Mouse (Mus musculus): ENCODE measurements around the gene H2-D1. TPM values are rescaled to one million over a fixed set of nuclear protein-coding genes. Genes with fewer than 3 reads are reported as not detected.
A peak's percentile ranks its signal among the peaks of the same experiment; 100 is the strongest.
"Not testable (repeated sequence)": the region's sequence is repeated elsewhere in the genome, so short reads cannot be mapped to it uniquely, and the experiment has no call there.

The H2-D1 gene
- total and polyA plus RNA-seq, 3 experiments: 659 to 944 (median 880) TPM

DNA sequence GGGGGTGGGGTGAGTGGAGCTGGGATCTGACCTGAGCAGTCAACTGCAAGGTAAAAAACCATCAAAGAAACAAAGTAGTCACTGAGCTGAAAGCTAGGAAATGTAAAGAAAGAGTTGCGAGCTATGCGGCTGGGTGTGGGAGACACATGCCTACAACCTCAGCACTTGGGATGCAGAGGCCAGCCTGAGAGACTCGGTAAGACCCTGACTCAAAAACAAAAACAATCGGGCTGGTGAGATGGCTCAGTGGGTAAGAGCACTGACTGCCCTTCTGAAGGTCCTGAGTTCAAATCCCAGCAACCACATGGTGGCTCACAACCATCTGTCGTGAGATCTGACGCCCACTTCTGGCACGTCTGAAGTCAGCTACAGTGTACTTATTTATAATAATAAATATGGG, 28.4 kb upstream of the H2-D1 start:
- in situ Hi-C loops (cut with MboI; ENCODE audit: low pct_ligation_motif_present, low pct_unique_long_range_greater_than_20kb, low sequenced_read_pairs): loop anchor here (5.0 to 10.0 kb wide), 3 partner anchors 62 to 219 kb away; partner anchors contain the start of genes Ly6g5b and Vwa7
- H3K27me3 ChIP-seq (replicated peaks); H3K9me3 ChIP-seq (replicated peaks; ENCODE audit: low read length); dilution Hi-C loops (cut with MboI; ENCODE audit: extremely low pct_ligation_motif_present, extremely low pct_unique_long_range_greater_than_20kb, low sequenced_read_pairs); H3K27ac ChIP-seq (ENCODE audit: insufficient read depth, low read depth); DNase-seq (ENCODE audit: extremely low read depth): not testable (repeated sequence)
- Histone ChIP-seq H3K79me2 (replicated peaks; ENCODE audit: control insufficient read depth, extremely low read depth, insufficient read depth, poor library complexity, severe bottlenecking) (peaks cover 31% of the 10 kb centered on the region), H3K4me1 (ENCODE audit: control insufficient read depth in 1 of 2, insufficient read depth in 2 of 2) (peaks cover 17 to 56% of the 10 kb centered on the region in 2 experiments), H3K4me3 (replicated peaks in 1 of 3; ENCODE audit: low read depth in 2 of 3, low read length in 2 of 3, poor library complexity in 1 of 3) (peak overlapping the region in 1 of 3 experiments; percentile 86), H3K9ac (ENCODE audit: insufficient read depth, low read depth) (peak overlapping the region; percentile 99), H3K36me3 (replicated peaks in 1 of 2; ENCODE audit: control insufficient read depth in 1 of 2, insufficient read depth in 1 of 2, low read length in 1 of 2) (peaks cover 19 to 50% of the 10 kb centered on the region in 2 experiments), H3K4me2 (ENCODE audit: insufficient read depth, low read depth, poor library complexity, severe bottlenecking) (peak overlapping the region; percentile 57; the same call in 1 of the 2 replicates)

DNA sequence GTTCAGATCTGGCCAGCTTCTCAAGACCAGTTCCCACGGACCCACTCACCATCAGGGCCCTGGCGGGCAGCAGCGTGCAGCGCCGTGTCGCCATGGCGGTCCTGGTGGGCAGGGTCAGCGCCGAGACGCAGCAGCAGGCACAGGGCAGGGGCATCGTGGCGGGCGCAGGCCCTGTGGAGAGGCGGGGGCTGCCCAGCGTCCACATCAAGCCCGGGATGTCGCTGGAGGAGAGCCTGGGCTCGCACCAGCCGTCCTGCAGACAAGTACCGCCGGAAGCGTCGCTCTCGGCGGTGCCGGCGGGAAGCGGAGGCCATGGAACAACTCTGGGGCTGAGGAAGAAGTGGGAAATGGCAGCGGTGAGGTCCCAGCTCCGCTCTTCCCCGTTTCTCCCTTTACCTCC, 27.6 kb upstream of the H2-D1 start:
- in situ Hi-C loops (cut with MboI; ENCODE audit: low pct_ligation_motif_present, low pct_unique_long_range_greater_than_20kb, low sequenced_read_pairs): loop anchor here (5.0 to 10.0 kb wide), 3 partner anchors 63 to 220 kb away; partner anchors contain the start of genes Ly6g5b and Vwa7
- H3K4me3 ChIP-seq (replicated peaks in 1 of 3; ENCODE audit: low read depth in 2 of 3, low read length in 2 of 3, poor library complexity in 1 of 3): peak overlapping the region; percentile 67 to 100 (median 86)
- peaks cover 29% of the 10 kb centered on the region for H3K79me2 ChIP-seq (replicated peaks; ENCODE audit: control insufficient read depth, extremely low read depth, insufficient read depth, poor library complexity, severe bottlenecking)
- peaks cover 14 to 51% of the 10 kb centered on the region in 2 experiments for H3K4me1 ChIP-seq (ENCODE audit: control insufficient read depth in 1 of 2, insufficient read depth in 2 of 2)
- no peaks in the 10 kb centered on the region for H3K27me3 ChIP-seq (replicated peaks)
- TF ChIP-seq TCF12 (IDR thresholded peaks at IDR 0.05; ENCODE audit: low read depth, low read length) (0 out of 2 replicates have a peak, but pooled peaks have one; percentile 15), ZC3H11A (IDR thresholded peaks at IDR 0.05; ENCODE audit: low read depth, low read length) (no peak), UBTF (IDR thresholded peaks at IDR 0.05; ENCODE audit: low read depth, low read length) (0 out of 2 replicates have a peak, but pooled peaks have one; percentile 64), TBP (conservative IDR thresholded peaks at IDR 0.05; ENCODE audit: low read depth, low read length) (no peak), ZMIZ1 (IDR thresholded peaks at IDR 0.05; ENCODE audit: low read depth, low read length) (no peak)
- dilution Hi-C loops (cut with MboI; ENCODE audit: extremely low pct_ligation_motif_present, extremely low pct_unique_long_range_greater_than_20kb, low sequenced_read_pairs): no loop called here
- peaks cover 11 to 42% of the 10 kb centered on the region in 2 experiments for H3K36me3 ChIP-seq (replicated peaks in 1 of 2; ENCODE audit: control insufficient read depth in 1 of 2, insufficient read depth in 1 of 2, low read length in 1 of 2)
- no peak for DNase-seq (ENCODE audit: extremely low read depth)
- H3K4me2 ChIP-seq (ENCODE audit: insufficient read depth, low read depth, poor library complexity, severe bottlenecking): peak overlapping the region; percentile 57; the same call in 1 of the 2 replicates
- peak overlapping the region; percentile 99 for H3K9ac ChIP-seq (ENCODE audit: insufficient read depth, low read depth)
- H3K9me3 ChIP-seq (replicated peaks; ENCODE audit: low read length): no peaks in the 10 kb centered on the region
- H3K27ac ChIP-seq (ENCODE audit: insufficient read depth, low read depth): peak overlapping the region; percentile 95

DNA sequence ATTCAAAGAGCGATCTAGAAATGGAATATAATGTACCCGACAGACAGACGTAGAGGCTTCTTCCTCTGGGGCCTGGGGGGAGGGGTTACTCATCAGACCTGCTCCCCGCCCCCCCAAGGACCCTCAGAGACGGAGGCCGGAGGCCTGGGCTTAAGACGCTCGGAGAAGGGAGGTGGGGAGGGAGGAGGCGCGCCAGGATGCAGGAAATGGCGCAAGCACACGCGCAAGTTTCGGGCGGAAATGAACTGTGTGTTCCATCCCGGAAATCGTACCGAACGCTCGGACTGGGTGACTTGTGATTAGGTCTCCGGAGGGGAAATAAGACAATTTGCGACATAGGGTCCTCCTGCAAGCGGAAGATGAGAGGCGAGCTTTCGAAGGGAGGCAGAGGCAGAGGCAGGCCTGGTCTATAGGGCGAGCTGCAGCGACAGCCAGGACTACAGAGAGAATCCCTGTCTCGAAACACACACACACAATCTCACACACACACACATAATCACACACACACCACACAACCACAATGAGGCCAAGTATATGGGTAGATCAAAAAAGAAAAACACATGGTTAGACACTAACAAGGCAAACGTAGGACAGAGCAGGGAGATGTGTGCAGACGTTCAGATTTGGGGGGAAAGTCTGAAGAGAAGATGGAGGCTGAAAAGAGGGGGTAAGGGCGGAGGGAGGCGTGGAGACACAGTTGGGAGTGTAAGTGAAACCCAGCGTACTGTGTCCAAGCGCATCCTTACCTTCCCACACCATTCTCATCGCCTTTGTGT, 26.7 kb upstream of the H2-D1 start, which contains the start of gene Nfkbil1:
Gene Nfkbil1, minus strand, starts transcription at position 179 of the 776 bp plus-strand sequence.
- Histone ChIP-seq H3K4me3 (replicated peaks in 1 of 3; ENCODE audit: low read depth in 2 of 3, low read length in 2 of 3, poor library complexity in 1 of 3) (peak within 1 kb of the TSS; percentile 67 to 100 (median 86)), H3K9ac (ENCODE audit: insufficient read depth, low read depth) (peak within 1 kb of the TSS; percentile 99), H3K27me3 (replicated peaks) (no peaks in the 10 kb centered on the region), H3K4me2 (ENCODE audit: insufficient read depth, low read depth, poor library complexity, severe bottlenecking) (peak within 1 kb of the TSS; percentile 57; the same call in 1 of the 2 replicates), H3K36me3 (replicated peaks in 1 of 2; ENCODE audit: control insufficient read depth in 1 of 2, insufficient read depth in 1 of 2, low read length in 1 of 2) (peaks cover 5 to 35% of the 10 kb centered on the region in 2 experiments), H3K9me3 (replicated peaks; ENCODE audit: low read length) (no peaks in the 10 kb centered on the region), H3K27ac (ENCODE audit: insufficient read depth, low read depth) (peak within 1 kb of the TSS; percentile 96), H3K4me1 (ENCODE audit: control insufficient read depth in 1 of 2, insufficient read depth in 2 of 2) (peaks cover 14 to 53% of the 10 kb centered on the region in 2 experiments), H3K79me2 (replicated peaks; ENCODE audit: control insufficient read depth, extremely low read depth, insufficient read depth, poor library complexity, severe bottlenecking) (peaks cover 24% of the 10 kb centered on the region)
- in situ Hi-C loops (cut with MboI; ENCODE audit: low pct_ligation_motif_present, low pct_unique_long_range_greater_than_20kb, low sequenced_read_pairs): loop anchor here (10.0 kb wide), 1 partner anchor 221 kb away; the partner anchor contains the start of gene Vwa7
- DNase-seq (ENCODE audit: extremely low read depth): peak; percentile 99
- dilution Hi-C loops (cut with MboI; ENCODE audit: extremely low pct_ligation_motif_present, extremely low pct_unique_long_range_greater_than_20kb, low sequenced_read_pairs): no loop called here
- TF ChIP-seq ELF1 (IDR thresholded peaks at IDR 0.05; ENCODE audit: low read depth, low read length) (peak; percentile 97), ZC3H11A (IDR thresholded peaks at IDR 0.05; ENCODE audit: low read depth, low read length) (no peak), USF2 (conservative IDR thresholded peaks at IDR 0.05; ENCODE audit: low read depth, low read length) (no peak), MYC (IDR thresholded peaks at IDR 0.05; ENCODE audit: low read depth, low read length) (peak; percentile 86), IRF4 (IDR thresholded peaks at IDR 0.05; ENCODE audit: low read depth, low read length) (peak; percentile 84), CHD1 (IDR thresholded peaks at IDR 0.05; ENCODE audit: low read depth, low read length) (peak; percentile 88; the same call in 1 of the 2 replicates), MAZ (IDR thresholded peaks at IDR 0.05; ENCODE audit: low read depth, low read length) (peak; percentile 97), KAT2A (IDR thresholded peaks at IDR 0.05; ENCODE audit: insufficient replicate concordance, low read length) (peak; percentile 91; the same call in 1 of the 2 replicates), E2F4 (IDR thresholded peaks at IDR 0.05; ENCODE audit: insufficient replicate concordance, low read depth, low read length) (peak; percentile 46; the same call in 1 of the 2 replicates), MAFK (IDR thresholded peaks at IDR 0.05; ENCODE audit: insufficient replicate concordance, low read length) (no peak), CHD2 (IDR thresholded peaks at IDR 0.05; ENCODE audit: low read length) (peak; percentile 90), ZNF384 (IDR thresholded peaks at IDR 0.05; ENCODE audit: low read depth, low read length) (no peak), MEF2A (IDR thresholded peaks at IDR 0.05; ENCODE audit: borderline replicate concordance, low read depth, low read length) (peak; percentile 77; the same call in 1 of the 2 replicates), JUND (conservative IDR thresholded peaks at IDR 0.05; ENCODE audit: low read depth, low read length) (0 out of 2 replicates have a peak, but pooled peaks have one; percentile 33), MXI1 (IDR thresholded peaks at IDR 0.05; ENCODE audit: low read depth, low read length) (peak; percentile 71; the same call in 1 of the 2 replicates), SMC3 (IDR thresholded peaks at IDR 0.05; ENCODE audit: low read depth, low read length) (peak; percentile 26), ETS1 (conservative IDR thresholded peaks at IDR 0.05; ENCODE audit: low read depth, low read length) (peak; percentile 3)

Data from CH12.LX (cell line).